ENCODE assay signal across 8 mouse cellular contexts in the genomic region with DNA sequence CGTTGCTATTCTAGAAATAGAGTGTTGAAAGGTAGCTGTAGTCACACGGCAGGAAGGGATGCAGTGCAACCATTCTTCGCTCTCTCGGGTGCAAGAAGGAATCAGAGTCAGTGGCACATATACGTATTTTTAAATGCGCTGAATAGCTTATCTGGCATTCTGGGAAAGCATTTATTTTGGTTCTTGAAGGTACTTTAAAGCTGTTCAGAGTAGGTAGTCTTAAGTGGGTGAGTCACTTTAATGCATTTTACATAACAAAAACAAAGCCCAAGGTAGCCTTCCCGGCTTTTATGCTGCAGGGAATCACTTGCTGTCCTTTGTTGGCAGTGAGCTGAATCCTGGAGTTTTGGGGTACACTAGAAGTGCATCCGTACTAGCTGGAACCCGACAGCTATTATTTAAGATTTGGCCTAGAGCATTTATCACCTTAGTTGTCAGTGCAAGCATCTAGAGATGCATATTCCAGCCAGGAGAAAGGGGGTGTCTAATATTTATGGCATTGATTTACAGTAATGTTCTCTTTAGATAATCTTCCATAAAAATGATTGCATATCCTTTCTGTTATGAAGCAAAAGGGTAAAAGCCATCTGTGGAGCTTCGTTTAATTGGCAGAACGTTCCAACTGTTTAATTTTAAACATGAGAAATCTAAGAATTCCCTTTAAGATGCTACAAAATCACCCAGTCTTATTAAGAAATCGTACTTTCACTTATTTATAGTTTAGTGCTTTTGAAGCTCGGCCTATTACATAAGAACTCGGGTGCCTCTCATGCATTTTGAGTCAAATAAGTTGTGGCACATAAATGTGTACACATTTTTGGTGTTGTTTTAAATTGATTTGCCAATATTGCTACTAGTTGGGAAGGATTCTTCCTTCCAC. TPM values are rescaled to one million over a fixed set of nuclear protein-coding genes. Genes with fewer than 3 reads are reported as not detected.
A peak's percentile ranks its signal among the peaks of the same experiment; 100 is the strongest.
DNase-seq lines count a peak whose midpoint lies in the region; ATAC-seq and TF ChIP-seq lines count a peak whose summit lies in the region.

No protein-coding gene starts in this region.

- TF ChIP-seq CTCF in brain, embryonic 14.5 days (IDR thresholded peaks at IDR 0.05; ENCODE audit: borderline replicate concordance, extremely low read depth, insufficient read depth, insufficient read length) = no peak
- TF ChIP-seq CTCF in embryonic fibroblast, embryonic 13.5 days (IDR thresholded peaks at IDR 0.05; ENCODE audit: borderline replicate concordance, insufficient read depth, low read length) = no peak
- TF ChIP-seq CTCF in stomach, postnatal 0 days (IDR thresholded peaks at IDR 0.05; ENCODE audit: low read depth) = no peak

- 21% methylated on average over 14 of the region's 14 CpGs for WGBS in kidney, embryonic 14.5 days
- 27% methylated on average over 14 of the region's 14 CpGs for WGBS in limb, embryonic 12.5 days
- 44% methylated on average over 14 of the region's 14 CpGs for WGBS in stomach, postnatal 0 days

- H3K27ac ChIP-seq in kidney, embryonic 14.5 days (ENCODE audit: low read depth, low read length) = no peak overlapping the region
- H3K27ac ChIP-seq in embryonic fibroblast, embryonic 13.5 days (ENCODE audit: insufficient read depth, low read length) = no peak overlapping the region
- H3K27ac ChIP-seq in limb, embryonic 12.5 days = no peak overlapping the region
- no peak overlapping the region for H3K27ac ChIP-seq in stomach, postnatal 0 days (replicated peaks)

- H3K36me3 ChIP-seq in kidney, embryonic 14.5 days (ENCODE audit: control insufficient read depth, insufficient read depth, low read length) = no peaks in the 10 kb centered on the region
- H3K36me3 ChIP-seq in limb, embryonic 12.5 days = no peaks in the 10 kb centered on the region
- H3K36me3 ChIP-seq in stomach, postnatal 0 days (ENCODE audit: control insufficient read depth, insufficient read depth, low read length) = no peaks in the 10 kb centered on the region

- H3K27me3 ChIP-seq in kidney, embryonic 14.5 days (ENCODE audit: control insufficient read depth, insufficient read depth, low read length) = no peaks in the 10 kb centered on the region
- no peaks in the 10 kb centered on the region; the same call in 1 of the 2 replicates for H3K27me3 ChIP-seq in limb, embryonic 12.5 days
- no peaks in the 10 kb centered on the region for H3K27me3 ChIP-seq in stomach, postnatal 0 days (ENCODE audit: control insufficient read depth, insufficient read depth, low read length)

- TF ChIP-seq POLR2A in brain, embryonic 14.5 days (IDR thresholded peaks at IDR 0.05; ENCODE audit: borderline replicate concordance, extremely low read depth, insufficient read depth, insufficient read length, poor library complexity, severe bottlenecking) = no peak
- TF ChIP-seq POLR2A in embryonic fibroblast, embryonic 13.5 days (IDR thresholded peaks at IDR 0.05; ENCODE audit: low read depth, low read length) = no peak

- H3K4me2 ChIP-seq in kidney, embryonic 14.5 days (replicated peaks; ENCODE audit: low read depth, low read length) = peak overlapping the region; percentile 82
- peak overlapping the region; percentile 70 for H3K4me2 ChIP-seq in limb, embryonic 12.5 days
- H3K4me2 ChIP-seq in stomach, postnatal 0 days (replicated peaks; ENCODE audit: low read depth) = peak overlapping the region; percentile 68

- peak overlapping the region; percentile 91; the same call in 1 of the 2 replicates for H3K9ac ChIP-seq in kidney, embryonic 14.5 days (ENCODE audit: low read depth, low read length)
- H3K9ac ChIP-seq in limb, embryonic 12.5 days (replicated peaks) = peak overlapping the region; percentile 87; the same call in 1 of the 2 replicates
- no peak overlapping the region for H3K9ac ChIP-seq in stomach, postnatal 0 days (ENCODE audit: low read length)

- no peak for DNase-seq in kidney, adult 9 months
- peak; percentile 64 for DNase-seq in brain, embryonic 14.5 days (ENCODE audit: low read depth)
- DNase-seq in stomach, postnatal 0 days (ENCODE audit: low spot score) = no peak
- DNase-seq in adrenal gland, adult 8-10 months = no peak
- no peak for DNase-seq in spleen, postnatal 14 days (ENCODE audit: low spot score in 2 of 2)

- H3K9me3 ChIP-seq in kidney, embryonic 14.5 days (ENCODE audit: control insufficient read depth, low read length) = no peaks in the 10 kb centered on the region
- H3K9me3 ChIP-seq in limb, embryonic 12.5 days = no peaks in the 10 kb centered on the region
- H3K9me3 ChIP-seq in stomach, postnatal 0 days (ENCODE audit: control insufficient read depth, low read length) = no peaks in the 10 kb centered on the region

- ATAC-seq in kidney, embryonic 14.5 days (ENCODE audit: low FRiP score, low TSS enrichment) = no peak
- ATAC-seq in limb, embryonic 12.5 days (ENCODE audit: insufficient number of reproducible peaks, insufficient read depth, low FRiP score, low TSS enrichment, low read depth) = no peak
- no peak for ATAC-seq in stomach, postnatal 0 days (ENCODE audit: low FRiP score, low TSS enrichment)

- peaks cover 9% of the 10 kb centered on the region; the same call in 1 of the 2 replicates for H3K4me1 ChIP-seq in kidney, embryonic 14.5 days (ENCODE audit: control insufficient read depth, insufficient read depth, low read length)
- H3K4me1 ChIP-seq in embryonic fibroblast, embryonic 13.5 days (ENCODE audit: control insufficient read depth, insufficient read depth, low read length) = no peaks in the 10 kb centered on the region
- H3K4me1 ChIP-seq in limb, embryonic 12.5 days (replicated peaks) = peaks cover 17% of the 10 kb centered on the region
- no peaks in the 10 kb centered on the region for H3K4me1 ChIP-seq in stomach, postnatal 0 days (replicated peaks; ENCODE audit: control insufficient read depth, insufficient read depth)

- no peak for TF ChIP-seq EP300 in stomach, postnatal 0 days (optimal IDR thresholded peaks at IDR 0.05)

- peak overlapping the region; percentile 73 for H3K4me3 ChIP-seq in kidney, embryonic 14.5 days (ENCODE audit: low read length)
- H3K4me3 ChIP-seq in embryonic fibroblast, embryonic 13.5 days (ENCODE audit: insufficient read depth, low read length) = peak overlapping the region; percentile 81
- peak overlapping the region; percentile 76 for H3K4me3 ChIP-seq in limb, embryonic 12.5 days (replicated peaks)
- H3K4me3 ChIP-seq in stomach, postnatal 0 days (ENCODE audit: low read depth, low read length) = peak overlapping the region; percentile 65

RNA-seq across cellular contexts. Expression of a gene that starts 1.6 kb away (rescaled TPM):
- 18.5 and 24.1 TPM in 2 replicates for polyA plus RNA-seq in kidney, embryonic 14.5 days (2014; fragmentation: Nextera tagmentation; extraction: Ambion mirVana)
- polyA plus RNA-seq in brain, embryonic 14.5 days (2012; rRNA removed) = 40.6 and 43.3 TPM in 2 replicates
- 49.3 and 55.7 TPM in 2 replicates for polyA plus RNA-seq in embryonic fibroblast, embryonic 13.5 days (2011; ENCODE audit: insufficient read length, low read depth, missing spikeins)
- 19.5 and 20.5 TPM in 2 replicates for polyA plus RNA-seq in limb, embryonic 12.5 days (2016; fragmentation: Nextera tagmentation; extraction: Ambion mirVana)
- polyA plus RNA-seq in stomach, postnatal 0 days (2015; fragmentation: Nextera tagmentation; extraction: Ambion mirVana) = 7.5 and 7.6 TPM in 2 replicates
- 100 to 1,000 TPM; 114 to 218 (median 141) TPM for total RNA-seq in adrenal gland, adult 8-10 months (2022)
